Mouse (Mus musculus) midbrain, embryonic 11.5 days (tissue): ENCODE data around the gene Tnrc6c. TPM values are rescaled to one million over a fixed set of nuclear protein-coding genes. Genes with fewer than 3 reads are reported as not detected.

Experiments
- ATAC-seq: fragments of 200-750 bp; cut with Nextera tagmentation; 2 replicates; pipeline ENCODE4 v1.8.0; 2017; ENCODE audit warnings: moderate TSS enrichment, moderate library complexity; ENCODE audit not compliant: low FRiP score
- DNase-seq: peaks from one replicate; pipeline ENCODE4 v3.0.0; 2015; ENCODE audit warnings: low spot score; ENCODE audit errors: missing footprints
- H3K27ac ChIP-seq: fragments of 300-500 bp; sonication (generic); 2 replicates; pipeline ENCODE4 v1.5.1; 2014; ENCODE audit warnings: low read depth, low read length
- H3K27me3 ChIP-seq: fragments of 300-500 bp; sonication (generic); 2 replicates; pipeline ENCODE4 v1.6.1; 2014; ENCODE audit warnings: mild to moderate bottlenecking, low read length, moderate library complexity, mixed read lengths; ENCODE audit not compliant: control insufficient read depth, insufficient read depth
- H3K36me3 ChIP-seq: fragments of 300-500 bp; sonication (generic); 2 replicates; pipeline ENCODE4 v1.6.1; 2014; ENCODE audit warnings: mild to moderate bottlenecking, low read length, moderate library complexity, mixed read lengths; ENCODE audit not compliant: control insufficient read depth, insufficient read depth
- H3K4me1 ChIP-seq: fragments of 300-500 bp; sonication (generic); 2 replicates; pipeline ENCODE4 v1.6.1; 2014; ENCODE audit warnings: low read length; ENCODE audit not compliant: control insufficient read depth, insufficient read depth
- H3K4me2 ChIP-seq: fragments of 300-500 bp; sonication (generic); 2 replicates; pipeline ENCODE4 v1.6.1; 2014; ENCODE audit warnings: mild to moderate bottlenecking, moderate library complexity
- H3K4me3 ChIP-seq: fragments of 300-500 bp; sonication (generic); 2 replicates; pipeline ENCODE4 v1.5.1; 2014; ENCODE audit warnings: low read depth, low read length
- H3K9ac ChIP-seq: fragments of 300-500 bp; sonication (generic); 2 replicates; pipeline ENCODE4 v1.6.1; 2014; ENCODE audit warnings: low read length
- H3K9me3 ChIP-seq: fragments of 300-500 bp; sonication (generic); 2 replicates; pipeline ENCODE4 v1.6.1; 2016; ENCODE audit warnings: low read length; ENCODE audit not compliant: control insufficient read depth
- WGBS: fragments of 180-500 bp; shearing (Covaris S2); extraction: QIAGEN DNeasy Blood & Tissue Kit; methylation state at CpG from one replicate; pipeline ENCODE4 v1.1.7; 2014; 5-methylcytosine and 5-hydroxymethylcytosine counted together
- polyA plus RNA-seq: library from polyadenylated mRNA; unstranded; fragments of >200 nt; fragmentation: Nextera tagmentation; extraction: Ambion mirVana; gene quantifications from 2 replicates; pipeline ENCODE4 v1.2.1, GENCODE M21; 2014

The Tnrc6c gene
- polyA plus RNA-seq, 1 experiment from 2014 or later: 15.1 TPM

DNA sequence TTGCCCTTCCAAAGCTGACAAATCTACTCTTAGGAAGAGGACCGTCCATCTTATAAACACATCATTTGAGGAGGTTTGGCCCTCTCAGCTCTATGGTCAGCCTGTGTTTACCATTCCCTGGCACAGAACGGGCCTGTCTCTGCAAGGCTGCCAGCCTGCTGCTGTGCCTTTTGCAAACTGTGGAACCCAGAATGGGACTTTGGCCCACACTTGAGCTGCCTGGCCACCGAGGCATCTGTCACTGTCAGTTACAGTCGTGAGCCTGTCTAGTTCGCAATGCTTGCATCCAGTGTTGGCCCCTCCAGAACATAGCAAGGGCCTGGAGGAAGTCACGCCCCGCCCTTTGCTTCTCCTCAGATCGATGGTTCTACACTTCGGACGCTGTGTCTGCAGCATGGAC lies 105.2 kb downstream of the Tnrc6c start:
- Histone ChIP-seq H3K9me3 (no peaks in the 10 kb centered on the region), H3K4me1 (no peaks in the 10 kb centered on the region), H3K4me3 (no peak overlapping the region), H3K27ac (no peak overlapping the region), H3K27me3 (no peaks in the 10 kb centered on the region), H3K4me2 (no peak overlapping the region), H3K9ac (no peak overlapping the region), H3K36me3 (peaks cover 40% of the 10 kb centered on the region)
- DNase-seq (no peak), ATAC-seq (no peak)
- 95% methylated on average over 10 of the region's 10 CpGs for WGBS

DNA sequence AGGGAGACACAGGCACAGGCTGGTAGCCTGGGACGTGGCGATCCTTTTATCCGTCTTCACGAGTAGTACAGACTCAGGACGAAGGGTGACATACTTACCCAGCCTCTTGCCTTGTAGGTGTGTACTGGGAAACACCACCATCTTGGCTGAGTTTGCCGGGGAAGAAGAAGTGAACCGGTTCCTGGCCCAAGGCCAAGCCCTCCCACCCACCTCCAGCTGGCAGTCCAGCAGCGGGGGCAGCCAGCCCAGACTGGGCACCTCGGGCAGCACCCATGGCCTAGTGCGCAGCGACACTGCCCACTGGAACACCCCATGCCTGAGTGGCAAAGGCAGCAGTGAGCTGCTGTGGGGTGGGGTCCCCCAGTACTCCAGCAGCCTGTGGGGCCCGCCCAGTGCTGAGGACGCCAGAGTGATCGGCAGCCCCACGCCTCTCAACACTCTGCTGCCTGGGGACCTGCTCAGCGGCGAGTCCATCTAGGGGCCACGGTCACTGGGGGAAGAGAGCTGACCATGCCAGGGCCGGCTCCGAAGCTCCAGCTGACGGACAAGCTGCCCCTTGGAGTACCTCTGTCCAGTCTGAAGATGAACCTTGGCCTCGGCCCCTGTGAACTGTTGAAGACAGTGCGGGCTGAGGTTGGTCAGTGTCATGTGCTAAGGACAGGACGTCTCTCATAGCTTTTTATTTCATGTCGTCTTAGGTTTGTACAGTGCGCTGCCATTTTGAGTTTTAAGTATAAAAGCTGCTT lies 106.5 kb downstream of the Tnrc6c start:
- Histone ChIP-seq H3K27me3 (no peaks in the 10 kb centered on the region), H3K9me3 (no peaks in the 10 kb centered on the region), H3K36me3 (peaks cover 36% of the 10 kb centered on the region), H3K4me3 (no peak overlapping the region), H3K4me1 (no peaks in the 10 kb centered on the region), H3K9ac (no peak overlapping the region), H3K4me2 (no peak overlapping the region), H3K27ac (no peak overlapping the region)
- DNase-seq (no peak), ATAC-seq (no peak)
- 93% methylated on average over 26 of the region's 26 CpGs for WGBS

DNA sequence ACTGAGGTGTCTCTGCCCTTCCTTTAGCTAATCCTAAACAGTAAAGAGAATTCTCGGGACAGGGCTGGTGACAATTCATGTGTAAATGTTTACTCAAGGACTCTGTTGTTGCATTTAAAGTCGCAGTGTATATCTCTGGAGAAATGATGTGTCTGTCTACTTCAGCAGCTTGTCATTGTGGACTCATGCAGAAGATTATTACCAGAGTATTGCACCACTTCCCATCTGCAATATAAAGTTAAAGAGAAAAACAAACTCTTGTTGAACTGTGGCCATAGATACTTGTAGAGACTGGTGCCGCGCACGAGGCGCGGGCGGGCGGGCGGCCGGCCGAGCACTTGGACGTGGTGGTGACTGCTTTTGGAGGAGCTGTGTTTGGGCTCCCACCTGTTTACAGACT lies 107.7 kb downstream of the Tnrc6c start:
- ATAC-seq (no peak), DNase-seq (no peak)
- Histone ChIP-seq H3K27ac (no peak overlapping the region), H3K9me3 (no peaks in the 10 kb centered on the region), H3K4me3 (no peak overlapping the region), H3K27me3 (no peaks in the 10 kb centered on the region), H3K9ac (no peak overlapping the region), H3K4me1 (no peaks in the 10 kb centered on the region), H3K36me3 (peaks cover 27% of the 10 kb centered on the region), H3K4me2 (no peak overlapping the region)
- WGBS: 91% methylated on average over 13 of the region's 13 CpGs

DNA sequence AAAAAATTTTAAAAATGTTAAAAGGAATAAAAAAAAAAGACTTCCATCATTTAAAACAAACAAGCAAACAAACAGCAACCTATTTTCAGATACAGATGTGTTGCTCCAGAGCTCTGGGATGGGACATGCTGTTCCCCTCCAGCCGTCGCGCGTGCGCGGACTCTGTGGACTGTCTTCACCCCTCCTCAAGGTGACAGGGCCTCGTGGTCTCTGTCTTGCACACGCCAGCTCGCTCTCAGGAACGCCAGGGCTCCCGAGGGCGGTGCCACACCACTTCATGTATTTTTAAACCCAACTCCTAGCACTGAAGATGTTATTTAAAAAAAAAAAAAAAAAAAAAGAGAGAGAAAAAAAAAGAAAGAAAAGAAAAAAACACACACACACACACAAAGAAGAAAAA lies 108.2 kb downstream of the Tnrc6c start:
- no peak for DNase-seq
- Histone ChIP-seq H3K27ac (no peak overlapping the region), H3K4me3 (no peak overlapping the region), H3K4me1 (no peaks in the 10 kb centered on the region), H3K4me2 (no peak overlapping the region), H3K36me3 (peaks cover 27% of the 10 kb centered on the region), H3K9me3 (no peaks in the 10 kb centered on the region), H3K27me3 (no peaks in the 10 kb centered on the region), H3K9ac (no peak overlapping the region)
- no peak for ATAC-seq
- WGBS: 91% methylated on average over 12 of the region's 12 CpGs

DNA sequence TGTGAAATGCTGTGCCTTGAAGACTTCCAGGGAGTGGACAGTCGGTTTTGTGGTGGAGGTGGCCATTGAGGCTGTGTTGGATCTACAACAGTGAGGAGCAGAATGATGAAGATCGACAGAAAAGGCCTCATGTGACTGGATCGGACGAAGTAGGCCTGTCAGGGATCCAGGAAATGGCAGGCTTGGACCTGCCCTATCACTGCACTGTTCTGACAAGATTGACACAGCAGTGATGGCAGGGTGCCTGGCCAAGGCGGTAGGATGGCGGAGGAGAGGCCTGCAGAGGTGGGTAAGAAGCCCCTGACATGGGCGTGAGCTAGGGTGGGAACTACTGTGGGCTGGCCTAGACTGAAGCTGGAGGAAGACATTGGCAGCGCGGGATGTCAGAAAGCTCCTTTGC lies 110.2 kb downstream of the Tnrc6c start:
- Histone ChIP-seq H3K4me3 (no peak overlapping the region), H3K9ac (no peak overlapping the region), H3K27ac (no peak overlapping the region), H3K9me3 (no peaks in the 10 kb centered on the region), H3K4me2 (no peak overlapping the region), H3K4me1 (no peaks in the 10 kb centered on the region), H3K27me3 (no peaks in the 10 kb centered on the region), H3K36me3 (peaks cover 18% of the 10 kb centered on the region)
- DNase-seq (no peak), ATAC-seq (no peak)
- 92% methylated on average over 9 of the region's 9 CpGs for WGBS

DNA sequence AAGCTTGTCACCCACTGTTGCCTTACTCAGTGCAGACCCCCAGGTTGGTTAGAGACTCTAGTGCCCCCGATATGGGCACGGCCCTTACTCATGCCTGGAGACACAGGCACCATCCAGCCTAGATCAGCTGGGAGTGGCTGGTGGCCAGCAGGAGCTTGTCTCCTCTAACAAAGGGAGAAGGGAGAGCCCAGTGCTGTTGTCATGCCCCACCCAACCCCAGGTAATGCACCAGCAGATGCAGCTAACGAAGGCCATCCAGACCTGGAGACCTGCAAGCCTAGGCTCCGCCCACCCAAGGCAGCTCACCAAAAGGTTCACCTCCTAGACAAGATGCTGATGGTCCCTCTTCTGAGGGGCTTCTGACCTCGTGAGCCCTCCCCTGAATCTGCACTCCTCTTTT lies 111.3 kb downstream of the Tnrc6c start:
- Histone ChIP-seq H3K4me1 (no peaks in the 10 kb centered on the region), H3K4me2 (no peak overlapping the region), H3K36me3 (peaks cover 10% of the 10 kb centered on the region), H3K4me3 (no peak overlapping the region), H3K27ac (no peak overlapping the region), H3K9me3 (no peaks in the 10 kb centered on the region), H3K9ac (no peak overlapping the region), H3K27me3 (no peaks in the 10 kb centered on the region)
- WGBS: 92% methylated on average over 5 of the region's 5 CpGs
- DNase-seq (no peak), ATAC-seq (no peak)

DNA sequence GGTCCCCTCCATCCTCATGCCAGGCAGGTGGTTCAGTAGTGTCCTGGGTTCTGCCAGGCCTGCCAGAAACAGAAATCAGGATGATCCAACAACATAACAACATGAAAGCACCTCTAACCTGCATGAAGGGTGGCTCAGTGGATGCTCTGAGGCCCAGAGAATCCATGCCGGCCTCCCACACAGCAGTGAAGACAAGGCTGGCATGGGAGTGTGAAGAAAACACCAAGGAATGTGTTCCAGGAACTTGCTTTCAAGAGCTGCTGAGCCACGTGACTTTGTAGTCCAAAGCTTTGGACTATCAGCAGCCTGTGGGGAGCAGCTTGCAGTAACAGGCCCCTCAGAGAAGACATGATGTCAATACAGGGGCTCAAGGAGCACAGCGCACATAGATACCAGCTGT lies 112.2 kb downstream of the Tnrc6c start:
- H3K9ac ChIP-seq: no peak overlapping the region
- DNase-seq (no peak), ATAC-seq (no peak)
- H3K9me3 ChIP-seq: no peaks in the 10 kb centered on the region
- WGBS: 94% methylated on average over 3 of the region's 3 CpGs
- H3K36me3 ChIP-seq: peaks cover 4% of the 10 kb centered on the region; the same call in 1 of the 2 replicates
- H3K4me1 ChIP-seq: no peaks in the 10 kb centered on the region
- no peak overlapping the region for H3K4me3 ChIP-seq
- no peaks in the 10 kb centered on the region for H3K27me3 ChIP-seq
- no peak overlapping the region for H3K27ac ChIP-seq
- no peak overlapping the region for H3K4me2 ChIP-seq

DNA sequence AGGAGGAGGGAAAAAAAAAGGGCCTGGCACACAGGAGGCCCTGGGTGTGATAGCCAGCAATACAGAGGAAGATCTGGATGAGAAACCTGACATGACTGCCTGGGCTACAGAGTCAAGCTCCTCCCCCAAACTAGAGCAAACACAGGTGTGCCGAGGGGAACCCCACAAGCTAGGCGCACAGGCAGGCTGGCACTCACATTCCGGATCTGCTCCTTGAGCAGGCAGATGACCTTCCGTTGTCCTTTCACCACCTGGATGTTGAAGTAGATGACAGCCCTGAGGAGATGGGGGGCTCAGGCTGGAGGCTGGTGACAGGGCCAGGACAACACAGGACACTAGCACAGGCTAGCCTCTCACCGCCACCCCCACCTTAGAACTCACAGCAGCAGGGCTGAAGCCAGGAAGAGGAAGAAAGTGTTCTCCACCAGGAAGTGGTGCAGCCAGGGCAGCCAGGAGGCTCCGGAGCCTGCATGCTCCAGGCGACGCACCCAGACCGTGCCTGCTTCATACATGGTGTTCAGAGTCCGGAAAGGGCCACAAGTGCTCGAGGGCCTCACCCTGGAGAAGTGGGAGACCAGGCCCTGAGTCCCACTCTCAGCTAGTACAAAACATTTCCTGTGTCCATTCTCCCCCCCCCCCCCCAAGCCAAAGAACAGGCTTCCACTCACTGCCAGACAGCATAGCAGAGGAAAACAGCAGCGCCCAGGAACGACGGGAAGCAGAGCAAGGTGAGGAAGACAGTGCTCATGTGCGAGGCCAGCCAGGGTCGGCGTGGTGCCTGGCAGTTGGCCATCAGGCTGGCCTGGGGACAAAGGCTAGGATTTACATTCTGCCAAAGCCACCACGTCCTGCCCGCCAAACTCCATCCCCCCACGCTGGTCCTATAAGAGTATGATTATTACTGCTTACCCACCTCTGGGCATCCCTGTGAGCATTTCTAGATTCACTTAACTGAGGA lies 114.9 kb downstream of the Tnrc6c start:
- Histone ChIP-seq H3K4me1 (no peaks in the 10 kb centered on the region), H3K9me3 (no peaks in the 10 kb centered on the region), H3K27me3 (no peaks in the 10 kb centered on the region), H3K4me3 (no peak overlapping the region), H3K9ac (no peak overlapping the region), H3K27ac (no peak overlapping the region), H3K36me3 (peaks cover 5% of the 10 kb centered on the region; the same call in 1 of the 2 replicates), H3K4me2 (no peak overlapping the region)
- 87% methylated on average over 20 of the region's 20 CpGs for WGBS
- ATAC-seq (no peak), DNase-seq (no peak)

DNA sequence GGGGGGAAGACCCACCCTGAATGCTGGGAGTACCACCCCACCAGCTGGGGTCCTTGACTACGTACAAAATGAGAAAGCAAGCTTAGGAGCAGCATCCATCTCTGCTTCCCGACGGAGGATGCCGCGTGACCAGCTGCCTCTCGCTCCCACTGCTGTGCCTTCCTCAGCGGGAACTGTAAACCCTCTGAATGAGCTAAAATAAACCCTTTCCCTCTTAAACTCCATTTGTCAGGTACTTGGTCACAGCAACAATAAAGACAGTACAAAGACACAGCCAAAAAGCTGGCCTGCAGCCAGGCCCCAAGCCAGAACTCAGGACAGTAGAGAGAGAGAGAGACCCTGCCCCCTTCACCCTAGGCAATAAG lies 115.6 kb downstream of the Tnrc6c start:
- 89% methylated on average over 7 of the region's 7 CpGs for WGBS
- DNase-seq: no peak

More for the DNA sequence above, 115.6 kb downstream of the Tnrc6c start:
- Histone ChIP-seq H3K27me3 (no peaks in the 10 kb centered on the region), H3K27ac (no peak overlapping the region), H3K9me3 (no peaks in the 10 kb centered on the region), H3K36me3 (peaks cover 2% of the 10 kb centered on the region; the same call in 1 of the 2 replicates), H3K9ac (no peak overlapping the region), H3K4me3 (no peak overlapping the region), H3K4me2 (no peak overlapping the region), H3K4me1 (no peaks in the 10 kb centered on the region)
- ATAC-seq: no peak
